Mouse (Mus musculus) thymus, postnatal 0 days (tissue): Measurements from ENCODE around the gene Slc25a54. TPM values are rescaled to one million over a fixed set of nuclear protein-coding genes. Genes with fewer than 3 reads are reported as not detected.

ENCODE experiments used
- DNase-seq: peaks from one replicate; pipeline ENCODE4 v3.0.0-alpha.2; 2015; ENCODE audit warnings: low spot score
- microRNA-seq: library from miRNA; unstranded; fragments of <30 nt; microRNA quantifications from one replicate; pipeline ENCODE4, GENCODE M21; 2016; ENCODE audit warnings: borderline number of aligned reads
- polyA plus RNA-seq: library from polyadenylated mRNA; unstranded; fragments of >200 nt; fragmentation: Nextera tagmentation; extraction: Ambion mirVana; gene quantifications from 2 replicates; pipeline ENCODE4 v1.2.1, GENCODE M21; 2015

The Slc25a54 gene
- polyA plus RNA-seq, 1 experiment from 2014 or later, result not detected

GRCm38 (mm10) chr3:109123531-109123981 is 43.3 kb downstream of the Slc25a54 start:
- peak; percentile 5 for DNase-seq

GRCm38 (mm10) chr3:109124091-109124490 is 43.8 kb downstream of the Slc25a54 start:
- no peak for DNase-seq

GRCm38 (mm10) chr3:109125531-109125930 is 45.3 kb downstream of the Slc25a54 start:
- DNase-seq, result no peak

GRCm38 (mm10) chr3:109129768-109130167 is 49.5 kb downstream of the Slc25a54 start:
- no peak for DNase-seq

GRCm38 (mm10) chr3:109132966-109133365 is 52.7 kb downstream of the Slc25a54 start:
- no peak for DNase-seq

- DNase-seq, result no peak
Measured at GRCm38 (mm10) chr3:109134036-109134435, 53.8 kb downstream of the Slc25a54 start.

GRCm38 (mm10) chr3:109135352-109135751 is 55.1 kb downstream of the Slc25a54 start:
- no peak for DNase-seq

- no peak for DNase-seq
Measured at GRCm38 (mm10) chr3:109152561-109152960, 72.3 kb downstream of the Slc25a54 start.

- DNase-seq, result no peak
Measured at GRCm38 (mm10) chr3:109153410-109153809, 73.1 kb downstream of the Slc25a54 start.

GRCm38 (mm10) chr3:109155926-109156669 is 75.8 kb downstream of the Slc25a54 start:
- no peak for DNase-seq

GRCm38 (mm10) chr3:109157481-109157880 is 77.2 kb downstream of the Slc25a54 start:
- DNase-seq, result no peak

- no peak for DNase-seq
Measured at GRCm38 (mm10) chr3:109164088-109164487, 83.8 kb downstream of the Slc25a54 start.

- no peak for DNase-seq
Measured at GRCm38 (mm10) chr3:109164644-109165043, 84.4 kb downstream of the Slc25a54 start.

GRCm38 (mm10) chr3:109165214-109165829 is 85.1 kb downstream of the Slc25a54 start:
- peak; percentile 5 for DNase-seq

Small RNA genes lying within 50 kb of the gene (microRNA-seq; reads per million reads assigned to microRNA genes)
- not detected for gene Gm44384

Other genes with a start within 250 kb of the Slc25a54 start
- gene Stxbp3, start 239.9 kb upstream of the Slc25a54 start, polyA plus RNA-seq, result 43.5 and 51.6 TPM in 2 replicates
- 0.95 and 1.3 TPM in 2 replicates for gene Fndc7, start 190.5 kb upstream of the Slc25a54 start, polyA plus RNA-seq
- gene Prpf38b, start 168.7 kb upstream of the Slc25a54 start, polyA plus RNA-seq, result 96.0 and 112 TPM in 2 replicates
- gene Henmt1, start 140.6 kb upstream of the Slc25a54 start, polyA plus RNA-seq, result 2.2 and 2.3 TPM in 2 replicates
- gene Gm9857, start 140.0 kb upstream of the Slc25a54 start, polyA plus RNA-seq, result not detected in 2 replicates
- 8.1 and 9.5 TPM in 2 replicates for gene Fam102b, start 52.9 kb upstream of the Slc25a54 start, polyA plus RNA-seq
- 6.9 and 7.6 TPM in 2 replicates for gene Slc25a24, start 42.7 kb downstream of the Slc25a54 start, polyA plus RNA-seq